8 mouse cellular contexts compared by ENCODE assay signal in the genomic region with DNA sequence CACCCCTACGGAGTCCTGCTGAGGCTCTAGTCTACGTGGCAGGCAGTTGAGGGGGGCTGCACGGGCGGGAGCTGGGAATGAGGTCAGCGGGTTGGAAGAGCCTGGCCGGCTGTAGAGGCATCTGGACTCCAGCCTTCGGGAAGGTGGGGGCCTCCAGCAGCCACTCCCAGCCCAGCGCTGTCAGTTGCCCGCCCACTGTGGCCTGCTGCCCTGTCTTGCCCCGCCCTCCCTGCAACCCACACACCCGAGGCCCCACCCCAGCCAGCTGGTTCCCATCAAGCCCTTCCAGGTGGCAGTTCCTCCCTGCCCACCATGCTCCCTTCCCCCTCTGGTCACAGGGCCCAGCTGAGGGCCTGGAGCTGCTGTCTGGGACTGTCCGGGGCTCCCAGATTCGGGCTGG. TPM values are rescaled to one million over a fixed set of nuclear protein-coding genes. Genes with fewer than 3 reads are reported as not detected.
A peak's percentile ranks its signal among the peaks of the same experiment; 100 is the strongest.
DNase-seq lines count a peak whose midpoint lies in the region; ATAC-seq and TF ChIP-seq lines count a peak whose summit lies in the region.

No protein-coding gene starts in this region.

- peak; percentile 84 for ATAC-seq in heart, embryonic 13.5 days (ENCODE audit: extremely low read depth, insufficient number of reproducible peaks, low FRiP score, low TSS enrichment)
- peak; percentile 92 for ATAC-seq in lung, embryonic 14.5 days (ENCODE audit: insufficient read depth)

- H3K4me2 ChIP-seq in heart, embryonic 13.5 days, result peak overlapping the region; percentile 57
- peak overlapping the region; percentile 54 for H3K4me2 ChIP-seq in lung, embryonic 14.5 days

- H3K27me3 ChIP-seq in heart, embryonic 13.5 days (replicated peaks), result peaks cover 9% of the 10 kb centered on the region
- no peaks in the 10 kb centered on the region for H3K27me3 ChIP-seq in lung, embryonic 14.5 days (ENCODE audit: insufficient read depth, low read length)

- H3K4me1 ChIP-seq in embryonic fibroblast, embryonic 13.5 days (ENCODE audit: control insufficient read depth, insufficient read depth, low read length), result peaks cover 20% of the 10 kb centered on the region
- H3K4me1 ChIP-seq in heart, embryonic 13.5 days, result peaks cover 57% of the 10 kb centered on the region
- peaks cover 36% of the 10 kb centered on the region for H3K4me1 ChIP-seq in lung, embryonic 14.5 days (ENCODE audit: insufficient read depth)

- 3% methylated on average over 13 of the region's 13 CpGs for WGBS in heart, embryonic 13.5 days
- 2% methylated on average over 13 of the region's 13 CpGs for WGBS in lung, embryonic 14.5 days

- no peak overlapping the region for H3K4me3 ChIP-seq in embryonic fibroblast, embryonic 13.5 days (ENCODE audit: insufficient read depth, low read length)
- peak overlapping the region; percentile 0; the same call in 1 of the 2 replicates for H3K4me3 ChIP-seq in heart, embryonic 13.5 days
- H3K4me3 ChIP-seq in lung, embryonic 14.5 days (ENCODE audit: low read depth, low read length), result no peak overlapping the region

- no peaks in the 10 kb centered on the region for H3K9me3 ChIP-seq in heart, embryonic 13.5 days
- no peaks in the 10 kb centered on the region for H3K9me3 ChIP-seq in lung, embryonic 14.5 days (ENCODE audit: low read depth, low read length)

- peak; percentile 7 for TF ChIP-seq POLR2A in embryonic fibroblast, embryonic 13.5 days (IDR thresholded peaks at IDR 0.05; ENCODE audit: low read depth, low read length)

- no peak for TF ChIP-seq CTCF in embryonic fibroblast, embryonic 13.5 days (IDR thresholded peaks at IDR 0.05; ENCODE audit: borderline replicate concordance, insufficient read depth, low read length)
- no peak for TF ChIP-seq CTCF in lung, embryonic 14.5 days (IDR thresholded peaks at IDR 0.05; ENCODE audit: low read depth)

- peak overlapping the region; percentile 99 for H3K27ac ChIP-seq in embryonic fibroblast, embryonic 13.5 days (ENCODE audit: insufficient read depth, low read length)
- H3K27ac ChIP-seq in heart, embryonic 13.5 days (replicated peaks), result peak overlapping the region; percentile 86
- H3K27ac ChIP-seq in lung, embryonic 14.5 days (ENCODE audit: low read depth), result peak overlapping the region; percentile 97

- no peaks in the 10 kb centered on the region for H3K36me3 ChIP-seq in heart, embryonic 13.5 days
- H3K36me3 ChIP-seq in lung, embryonic 14.5 days (ENCODE audit: insufficient read depth), result no peaks in the 10 kb centered on the region

- peak; percentile 43 to 48 for DNase-seq in layer of hippocampus, postnatal 10 days (ENCODE audit: low spot score in 2 of 2)
- DNase-seq in layer of hippocampus, postnatal 14 days (ENCODE audit: low spot score in 2 of 2), result no peak
- DNase-seq in kidney, adult 9 months, result peak; percentile 53
- DNase-seq in lung, embryonic 14.5 days, result peak; percentile 96
- peak; percentile 81 for DNase-seq in ovary, postnatal 36 days (ENCODE audit: low spot score)
- DNase-seq in natural killer cell, adult 2 months (ENCODE audit: low spot score in 2 of 2), result no peak

- peak overlapping the region; percentile 75 for H3K9ac ChIP-seq in heart, embryonic 13.5 days
- H3K9ac ChIP-seq in lung, embryonic 14.5 days, result peak overlapping the region; percentile 45

RNA-seq across cellular contexts. Expression of a gene that starts 7.2 kb away (rescaled TPM):
- total RNA-seq in layer of hippocampus, postnatal 10 days (2021), result 10 to 100 TPM; 60.6 to 66.1 TPM
- total RNA-seq in layer of hippocampus, postnatal 14 days (2021), result 10 to 100 TPM; 39.7 to 59.5 TPM
- 6,098 and 7,850 TPM in 2 replicates for polyA plus RNA-seq in embryonic fibroblast, embryonic 13.5 days (2011; ENCODE audit: insufficient read length, low read depth, missing spikeins)
- 415 and 595 TPM in 2 replicates for polyA plus RNA-seq in heart, embryonic 13.5 days (2015; fragmentation: Nextera tagmentation; extraction: Ambion mirVana)
- polyA plus RNA-seq in lung, embryonic 14.5 days (2014; fragmentation: Nextera tagmentation; extraction: Ambion mirVana), result 1,035 and 1,062 TPM in 2 replicates

RNA-seq across cellular contexts. Expression of a gene that starts 38.6 kb away (rescaled TPM):
- not detected for total RNA-seq in layer of hippocampus, postnatal 10 days (2021)
- not detected for total RNA-seq in layer of hippocampus, postnatal 14 days (2021)
- not detected in 2 replicates for polyA plus RNA-seq in embryonic fibroblast, embryonic 13.5 days (2011; ENCODE audit: insufficient read length, low read depth, missing spikeins)
- polyA plus RNA-seq in heart, embryonic 13.5 days (2015; fragmentation: Nextera tagmentation; extraction: Ambion mirVana), result 0.23 TPM in 1 of 2 replicates, not detected in the other
- polyA plus RNA-seq in lung, embryonic 14.5 days (2014; fragmentation: Nextera tagmentation; extraction: Ambion mirVana), result not detected in 2 replicates

RNA-seq across cellular contexts. Expression of a gene that starts 47.3 kb away (rescaled TPM):
- total RNA-seq in layer of hippocampus, postnatal 10 days (2021), result under 1 TPM; 0.66 to 0.78 TPM
- total RNA-seq in layer of hippocampus, postnatal 14 days (2021), result under 1 TPM; 0.95 to 0.99 TPM
- not detected in 2 replicates for polyA plus RNA-seq in embryonic fibroblast, embryonic 13.5 days (2011; ENCODE audit: insufficient read length, low read depth, missing spikeins)
- polyA plus RNA-seq in heart, embryonic 13.5 days (2015; fragmentation: Nextera tagmentation; extraction: Ambion mirVana), result 27.0 and 29.2 TPM in 2 replicates
- 0.35 TPM in 1 of 2 replicates, not detected in the other for polyA plus RNA-seq in lung, embryonic 14.5 days (2014; fragmentation: Nextera tagmentation; extraction: Ambion mirVana)

Comparison
In these comparisons a context has a peak if more than half of its experiments do, and no peak if none do; other contexts are left out.
1. DNase-seq: peak in layer of hippocampus, postnatal 10 days (2 of 2), kidney, adult 9 months (single experiment), lung, embryonic 14.5 days (single experiment) and ovary, postnatal 36 days (single experiment); none in layer of hippocampus, postnatal 14 days (0 of 2) and natural killer cell, adult 2 months (0 of 2).
2. RNA of a gene that starts 47.3 kb away (polyA plus RNA-seq): 27.0 to 29.2 TPM in heart, embryonic 13.5 days; 0.35 TPM in lung, embryonic 14.5 days and not detected in embryonic fibroblast, embryonic 13.5 days; every median in the first group is over 10 times any median in the second.
3. Peak in every context shown above with its lines, with median percentiles within 50 percentile points of each other: H3K27ac ChIP-seq.